Mouse (Mus musculus) CD4-positive, CD25-positive, alpha-beta regulatory T cell, adult 4 months (primary cell): ENCODE data around the gene Slc4a4. TPM values are rescaled to one million over a fixed set of nuclear protein-coding genes. Genes with fewer than 3 reads are reported as not detected.

Source experiments
- ATAC-seq: one replicate; pipeline ENCODE4 v1.8.0; 2017
- polyA plus RNA-seq, 2 experiments: library from polyadenylated mRNA; unstranded; fragments of 100-300 nt; shearing (Covaris generic); gene quantifications; one replicate each; pipeline ENCODE4 v1.2.1; 2017

The Slc4a4 gene
- polyA plus RNA-seq, 2 experiments from 2014 or later, result not detected

DNA sequence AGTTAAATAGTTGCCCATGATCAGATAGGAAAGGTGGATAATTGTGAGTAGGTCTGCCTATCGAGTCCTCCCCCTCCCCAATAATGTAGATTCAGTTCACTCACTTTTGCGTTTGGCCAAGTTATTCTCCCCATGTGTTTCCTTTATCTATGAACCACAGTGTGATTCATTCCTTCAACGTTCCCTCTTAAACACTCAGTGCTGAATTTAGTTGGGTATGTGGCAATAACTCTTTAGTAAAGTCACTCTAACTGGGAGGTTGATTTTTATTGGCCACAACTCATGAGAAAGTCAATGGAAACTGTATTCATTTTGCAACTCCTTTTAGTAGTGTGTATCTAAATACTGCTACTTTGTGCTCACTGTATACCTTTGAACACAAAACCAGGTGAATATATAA lies 125.8 kb downstream of the Slc4a4 start:
- no peak for ATAC-seq

DNA sequence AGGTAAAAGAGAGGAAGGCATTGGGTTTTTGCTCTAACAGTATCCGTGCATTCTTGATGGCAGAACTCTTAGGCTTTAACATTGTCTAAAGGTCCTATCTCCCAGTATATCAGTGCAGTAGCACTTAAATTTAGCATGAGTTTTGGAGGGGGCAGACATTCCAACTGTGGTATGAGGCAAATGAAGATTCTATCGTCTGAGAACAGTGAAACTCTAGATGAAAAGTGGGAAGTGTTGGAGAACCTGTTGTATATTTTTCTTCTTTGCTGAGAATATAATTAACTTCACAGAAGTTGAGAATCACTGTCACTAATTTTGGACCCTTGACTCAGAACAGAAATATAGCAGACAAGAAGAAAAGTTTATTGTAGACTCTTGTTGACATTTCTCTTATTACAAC lies 128.2 kb downstream of the Slc4a4 start:
- no peak for ATAC-seq

DNA sequence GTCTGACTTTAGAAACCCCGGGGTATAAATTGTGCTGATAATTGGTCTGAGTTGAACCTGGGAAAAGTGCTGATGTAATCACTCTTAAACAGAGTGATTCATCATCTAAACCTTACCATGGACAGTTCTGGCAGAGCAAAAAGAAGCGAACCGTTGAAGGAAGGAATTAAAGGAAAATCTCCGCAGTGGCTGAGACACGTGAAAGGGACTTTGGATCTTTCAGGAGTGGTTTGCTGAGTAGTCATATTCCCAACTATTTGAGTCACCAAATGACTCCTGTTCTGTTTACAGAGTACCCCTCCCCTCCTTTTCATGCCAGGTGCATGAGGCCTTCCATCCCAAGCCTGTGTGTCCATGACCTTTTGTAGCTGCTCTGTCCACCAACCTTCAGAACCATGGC lies 129.3 kb downstream of the Slc4a4 start:
- no peak for ATAC-seq

GRCm38 (mm10) chr5:89018537-89018936 lies 131.9 kb downstream of the Slc4a4 start:
- ATAC-seq, result no peak

DNA sequence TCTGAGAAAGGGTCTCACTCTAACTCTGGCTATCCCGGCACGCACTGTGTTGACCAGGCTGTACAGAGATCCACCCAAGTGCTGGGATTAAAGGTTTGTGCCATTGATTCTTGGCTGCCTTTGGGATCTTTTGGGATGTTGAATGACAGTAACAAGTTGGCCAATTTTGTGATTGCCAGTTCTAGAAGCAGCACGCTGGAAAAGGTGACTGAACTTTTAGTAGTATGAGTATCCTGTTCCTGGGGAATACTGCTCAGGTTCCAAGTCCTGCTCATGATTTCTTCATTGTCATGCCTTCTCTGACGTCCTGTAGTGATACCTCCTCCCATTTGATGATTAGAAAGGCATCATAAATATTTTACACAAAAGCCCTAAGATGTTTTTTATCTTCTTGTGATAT lies 137.8 kb downstream of the Slc4a4 start:
- no peak for ATAC-seq

- no peak for ATAC-seq
These were observed 141.0 kb downstream of the Slc4a4 start for GRCm38 (mm10) chr5:89027518-89028085.

GRCm38 (mm10) chr5:89032647-89033046 lies 146.0 kb downstream of the Slc4a4 start:
- no peak for ATAC-seq

DNA sequence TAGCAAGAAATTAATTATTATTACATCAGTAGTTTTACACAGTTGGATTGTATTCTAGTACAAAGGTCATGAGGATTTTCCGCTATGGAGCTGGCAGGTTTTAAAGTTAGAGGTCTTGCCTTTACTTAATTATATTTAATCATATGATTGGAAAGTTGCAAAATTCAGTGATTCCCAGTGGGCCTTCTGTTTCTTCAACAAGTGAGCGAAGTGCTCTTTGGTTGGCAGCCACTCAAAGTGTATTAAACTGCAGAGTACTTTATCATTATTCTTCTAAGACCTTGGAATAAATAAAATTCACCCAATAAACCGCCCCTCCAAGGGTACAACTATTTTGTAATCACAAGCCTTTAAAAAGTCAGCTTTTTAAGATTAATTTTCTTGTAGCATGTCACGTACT lies 146.6 kb downstream of the Slc4a4 start:
- no peak for ATAC-seq

GRCm38 (mm10) chr5:89036147-89036546 lies 149.5 kb downstream of the Slc4a4 start:
- ATAC-seq, result no peak

- no peak for ATAC-seq
These were observed 154.2 kb downstream of the Slc4a4 start for GRCm38 (mm10) chr5:89040814-89041213.

DNA sequence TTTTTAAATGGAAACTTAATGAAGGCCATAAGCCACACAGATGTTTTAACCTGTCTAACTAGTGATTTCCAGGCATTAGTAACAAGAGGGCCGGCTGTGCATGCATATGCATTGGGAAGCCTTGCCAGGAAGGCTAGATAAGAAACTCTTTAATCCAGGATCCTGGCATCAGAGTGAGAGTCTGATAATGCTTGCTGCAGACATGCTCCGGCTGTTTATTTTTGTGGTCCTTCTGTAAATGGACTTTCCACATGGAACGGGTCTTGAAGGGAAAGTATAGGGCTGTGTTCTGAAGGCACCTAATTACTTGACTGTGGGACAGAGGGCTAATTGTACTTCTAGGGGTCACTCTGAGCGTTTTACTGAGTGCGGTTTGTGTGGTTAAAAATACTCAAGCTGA lies 157.2 kb downstream of the Slc4a4 start:
- no peak for ATAC-seq

GRCm38 (mm10) chr5:89044801-89045200 lies 158.2 kb downstream of the Slc4a4 start:
- ATAC-seq, result no peak

DNA sequence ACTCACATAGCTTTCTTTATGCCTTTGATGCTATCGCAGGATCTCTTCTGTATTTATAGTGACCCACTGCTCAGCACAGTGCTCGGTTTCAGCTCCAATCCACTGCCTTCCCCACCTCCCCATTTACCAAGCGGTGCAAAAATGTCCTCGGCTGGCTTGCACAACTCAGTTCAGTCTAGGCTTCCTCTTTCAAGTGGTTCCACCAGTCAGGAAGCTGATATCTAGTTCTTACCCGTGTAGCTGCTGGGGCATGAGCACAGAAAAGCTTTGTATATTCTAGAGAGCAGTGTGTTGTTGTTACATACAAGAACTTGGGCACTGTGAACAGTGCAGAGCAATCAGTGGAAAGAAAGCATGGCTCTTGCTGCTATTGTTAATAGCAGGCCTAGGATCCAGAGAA lies 165.0 kb downstream of the Slc4a4 start:
- no peak for ATAC-seq

DNA sequence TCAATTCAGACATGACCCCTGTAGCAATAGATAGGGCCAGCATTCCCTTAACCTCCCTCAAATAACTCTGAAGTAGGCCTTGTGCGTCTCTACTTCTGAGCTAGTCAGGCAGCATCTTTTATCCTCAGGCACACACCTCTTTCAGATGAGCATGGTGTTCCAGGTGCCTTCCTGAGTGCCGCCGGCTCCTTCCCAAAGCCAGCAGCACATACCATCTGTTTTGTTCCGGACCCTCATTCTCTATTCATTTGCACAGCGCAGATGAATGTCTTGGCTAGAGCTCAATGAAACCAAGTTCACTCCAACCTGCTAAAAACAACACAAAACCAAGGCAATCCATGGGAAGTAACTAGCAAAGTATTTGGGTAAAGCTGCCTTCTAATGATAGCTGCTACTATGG lies 165.6 kb downstream of the Slc4a4 start:
- no peak for ATAC-seq

- ATAC-seq, result no peak
These were observed 169.0 kb downstream of the Slc4a4 start for GRCm38 (mm10) chr5:89055656-89056055.

GRCm38 (mm10) chr5:89056370-89056769 lies 169.8 kb downstream of the Slc4a4 start:
- ATAC-seq, result no peak

GRCm38 (mm10) chr5:89061097-89061496 lies 174.5 kb downstream of the Slc4a4 start:
- ATAC-seq, result no peak

GRCm38 (mm10) chr5:89062286-89062685 lies 175.7 kb downstream of the Slc4a4 start:
- ATAC-seq, result no peak

DNA sequence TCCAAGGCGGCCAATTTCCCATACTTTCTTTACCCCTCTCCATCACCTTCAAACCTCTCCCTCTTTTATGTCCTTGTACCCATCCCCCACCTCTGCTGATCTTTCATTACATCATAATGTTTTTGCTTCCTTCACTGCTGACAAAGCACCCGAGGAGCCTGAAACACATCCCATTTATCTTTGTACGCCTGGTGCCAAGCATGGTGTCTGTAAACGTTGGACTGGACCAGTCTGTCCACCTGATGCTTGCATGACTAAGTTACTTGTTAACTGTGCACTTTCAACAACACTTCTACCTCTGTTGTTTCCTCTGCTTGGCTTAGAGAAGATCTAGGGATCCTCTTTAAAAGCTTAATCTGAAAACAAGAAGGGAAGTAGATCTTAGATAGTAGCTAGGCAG lies 180.5 kb downstream of the Slc4a4 start:
- no peak for ATAC-seq

- ATAC-seq, result no peak
These were observed 181.5 kb downstream of the Slc4a4 start for GRCm38 (mm10) chr5:89068072-89068471.

DNA sequence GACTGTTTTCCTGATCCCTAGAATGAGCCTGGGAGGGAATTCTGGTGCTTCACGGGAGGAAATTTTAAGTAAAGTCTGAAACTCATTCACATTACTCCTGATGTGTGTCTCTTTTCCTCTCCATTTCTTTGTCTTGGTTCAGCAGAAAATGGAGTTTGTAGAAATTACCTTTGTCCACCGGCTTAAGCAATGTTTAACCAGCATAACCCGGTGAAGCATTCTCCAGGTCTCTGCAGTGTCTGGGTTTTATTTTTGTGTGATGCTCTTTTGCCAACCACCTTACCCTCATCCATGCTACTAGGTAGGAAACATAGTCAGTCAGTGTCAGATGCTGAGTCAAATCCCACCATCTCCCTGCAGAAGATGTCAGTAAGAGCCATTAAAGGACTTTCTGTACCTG lies 183.4 kb downstream of the Slc4a4 start:
- no peak for ATAC-seq

DNA sequence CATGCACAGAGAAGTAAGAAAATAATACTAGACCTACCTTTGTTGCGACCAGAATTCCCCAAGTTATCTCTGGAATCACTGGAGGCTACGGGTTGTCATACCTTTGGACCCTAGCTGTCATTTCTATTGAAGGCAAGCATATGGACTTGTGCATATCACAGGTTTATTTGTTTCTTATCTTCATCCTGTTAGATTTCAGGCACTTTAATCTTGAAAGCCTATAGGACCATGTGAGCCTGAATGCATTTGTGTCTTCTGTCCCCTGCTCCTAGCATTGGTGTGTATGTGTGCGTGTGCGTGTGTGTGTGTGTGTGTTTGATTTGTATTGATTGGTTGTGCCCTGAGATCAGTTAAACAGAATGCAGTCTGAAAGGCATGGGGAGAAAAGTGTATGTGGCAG lies 185.3 kb downstream of the Slc4a4 start:
- no peak for ATAC-seq

GRCm38 (mm10) chr5:89077711-89078110 lies 191.1 kb downstream of the Slc4a4 start:
- ATAC-seq, result no peak

DNA sequence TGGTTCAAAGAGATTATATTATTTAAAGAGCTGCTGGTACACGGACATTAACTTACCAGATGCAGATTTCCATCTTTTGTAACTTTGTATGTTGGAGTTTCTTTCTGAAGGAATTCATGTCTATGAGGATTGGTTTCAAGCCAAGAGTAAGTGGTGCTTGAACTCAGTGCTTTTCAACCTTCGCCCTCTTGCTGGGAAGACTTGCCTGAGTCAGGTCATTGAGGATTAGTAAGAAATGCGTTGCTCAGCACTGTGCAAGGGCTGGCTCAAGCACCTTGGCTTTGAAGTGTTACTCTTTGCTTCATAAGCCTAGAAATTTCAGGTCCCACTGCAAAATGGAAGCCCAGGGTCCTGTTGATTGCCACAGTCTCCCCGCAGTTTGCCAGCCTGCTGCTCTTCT lies 196.9 kb downstream of the Slc4a4 start:
- ATAC-seq, result no peak

DNA sequence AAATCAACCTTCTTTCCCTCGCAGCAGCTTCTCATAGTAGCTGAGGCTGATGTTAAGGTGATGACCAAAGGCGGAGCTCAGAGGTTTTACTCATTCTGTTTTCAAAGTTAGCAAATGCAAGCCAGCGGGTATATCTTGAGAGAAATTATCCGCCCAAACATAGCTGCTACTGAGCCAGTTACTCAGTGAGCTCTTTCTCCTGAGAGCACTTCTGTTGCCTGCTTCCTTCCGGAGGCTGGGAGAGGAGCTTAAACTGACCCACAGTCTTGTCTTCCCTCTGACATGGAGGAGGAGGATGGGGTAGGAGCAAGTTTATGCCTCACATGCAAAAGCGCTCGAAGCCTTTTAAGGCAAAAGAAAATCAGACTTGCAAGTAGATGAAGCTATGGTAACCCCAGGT lies 201.3 kb downstream of the Slc4a4 start:
- ATAC-seq, result no peak

DNA sequence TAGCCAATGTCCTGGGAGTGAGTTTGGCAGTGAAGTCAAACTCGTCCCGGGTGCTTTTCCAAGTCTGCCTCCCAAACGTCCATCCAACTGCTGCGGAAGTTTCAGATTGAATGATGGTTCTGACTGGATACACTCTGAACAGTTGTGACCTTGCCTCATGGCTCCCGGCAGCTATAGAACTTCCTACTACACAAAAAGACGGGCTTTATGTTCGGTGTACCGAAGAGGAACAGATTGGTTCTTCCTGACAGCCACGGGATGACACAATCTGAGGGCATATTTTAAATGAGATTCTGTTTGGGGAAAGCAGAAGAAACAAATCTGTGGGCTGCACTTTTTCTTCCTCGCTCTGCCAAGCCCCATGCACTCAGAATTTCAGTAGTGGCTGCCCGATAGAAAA lies 201.8 kb downstream of the Slc4a4 start:
- no peak for ATAC-seq
